Mouse (Mus musculus): ENCODE data around the gene Brd3.

Gene Brd3

DNA sequence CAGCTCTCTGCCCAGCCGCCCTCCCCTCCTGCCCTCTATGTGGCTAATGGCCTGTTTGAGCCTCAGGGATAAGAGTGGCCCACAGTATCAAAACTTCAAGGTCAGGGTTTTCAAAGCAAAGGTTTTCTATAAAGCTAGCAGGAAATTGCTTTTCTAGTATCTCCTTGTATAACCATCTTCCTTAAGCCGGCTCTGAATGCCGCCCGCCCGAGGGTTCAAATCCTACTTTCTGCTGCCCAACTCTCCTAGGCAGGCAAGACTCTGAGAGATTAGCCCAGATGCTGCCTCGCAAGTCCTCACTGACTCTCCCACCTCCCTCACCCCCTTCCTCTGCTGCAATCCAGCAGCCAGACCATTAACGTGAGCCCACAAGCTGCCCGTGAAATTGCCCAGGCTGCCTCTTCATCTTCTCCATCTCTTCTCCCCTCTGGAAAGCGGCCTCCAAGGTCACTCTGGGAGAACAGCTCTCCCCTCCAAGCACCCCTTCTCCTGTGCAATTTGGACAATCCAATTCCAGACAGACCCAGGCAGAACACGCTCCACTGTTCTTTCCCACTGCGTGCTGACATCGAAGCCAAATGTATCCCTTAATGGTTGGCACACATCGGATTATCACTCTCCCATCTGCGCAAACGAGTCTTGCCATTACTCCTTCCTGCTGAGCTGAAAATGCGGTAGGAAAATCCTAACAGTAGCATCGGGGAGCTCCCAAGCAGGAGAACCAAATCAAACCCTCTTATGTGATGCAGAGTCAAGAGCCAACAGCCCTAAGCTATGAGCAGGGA is 110.6 kb downstream of the Brd3 start:
- DNase-seq (ENCODE audit: low spot score): no peak
